Mouse (Mus musculus) urinary bladder, postnatal 36 days (tissue): ENCODE measurements at regions not wholly inside any gene's neighbourhood (a gene's known extent, or its start where the extent isn't known, plus 50 kb on each side); places are given as distances from the start of the nearest gene placed in this dataset.
"Not testable (repeated sequence)": the region's sequence is repeated elsewhere in the genome, so short reads cannot be mapped to it uniquely, and the experiment has no call there.

ENCODE experiments used
- DNase-seq, 2 experiments: peaks; one replicate each; pipeline ENCODE4 v3.0.0; 2022; ENCODE audit warnings: low spot score in 2 of 2, mixed read lengths in 1 of 2

DNA sequence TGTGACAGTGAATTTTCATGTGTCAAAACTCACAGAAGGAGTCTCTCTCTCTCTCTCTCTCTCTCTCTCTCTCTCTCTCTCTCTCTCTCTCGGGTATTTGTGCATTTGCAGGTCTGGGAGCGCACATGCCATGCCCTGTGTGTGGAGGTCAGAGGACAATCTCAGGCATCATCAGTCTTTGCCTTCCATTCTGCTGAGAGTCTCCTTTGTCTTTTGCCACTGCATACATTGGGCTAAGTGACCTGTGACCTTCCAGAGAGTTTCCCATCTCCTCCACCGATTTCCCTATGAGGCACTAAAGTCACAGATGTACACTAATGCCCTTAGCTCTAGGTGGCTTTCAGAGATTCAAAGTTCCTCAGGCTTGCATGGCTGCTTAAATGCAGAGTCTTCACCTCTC is 391.7 kb downstream of the Tcerg1l start:
- no peak for DNase-seq

DNA sequence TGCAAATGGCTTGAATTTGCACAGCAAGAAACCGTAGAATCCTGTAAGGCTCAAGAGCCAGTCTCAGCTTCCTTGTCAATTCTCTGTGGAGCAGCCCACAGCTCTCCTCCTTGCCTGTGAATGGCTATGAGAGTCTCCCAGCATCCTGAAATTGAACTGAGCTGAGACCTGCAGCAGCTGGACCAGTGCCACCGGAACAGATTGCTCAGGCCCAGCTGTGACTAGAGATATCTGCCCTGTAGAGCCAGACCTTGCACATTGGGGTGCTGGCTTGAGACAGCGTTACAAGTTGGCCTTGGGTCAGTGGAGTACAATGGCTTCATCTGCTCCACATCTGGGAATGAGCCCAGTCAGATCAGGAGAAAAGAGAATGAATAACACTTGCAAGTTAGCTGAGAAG is 390.6 kb downstream of the Tcerg1l start:
- no peak for DNase-seq

DNA sequence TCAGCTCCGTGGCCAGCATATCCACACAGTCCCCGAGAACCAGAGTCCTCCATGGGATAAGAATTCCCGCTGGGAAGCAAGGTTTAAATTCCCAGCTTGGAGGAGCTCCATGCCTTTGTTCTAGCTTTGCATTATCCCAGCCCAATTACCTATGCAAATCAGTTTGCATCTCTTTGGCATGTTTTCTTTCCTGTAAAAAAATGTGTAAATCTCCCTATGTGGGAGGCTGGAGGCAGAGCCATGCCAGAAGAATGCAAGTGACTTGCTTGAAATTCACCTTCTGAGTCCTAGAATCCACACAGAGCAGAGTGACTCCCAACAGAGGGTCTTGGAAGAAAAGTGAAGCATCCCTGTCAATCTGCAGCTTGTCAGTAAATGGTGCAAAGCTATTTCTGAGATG is 388.9 kb downstream of the Tcerg1l start:
- no peak for DNase-seq

DNA sequence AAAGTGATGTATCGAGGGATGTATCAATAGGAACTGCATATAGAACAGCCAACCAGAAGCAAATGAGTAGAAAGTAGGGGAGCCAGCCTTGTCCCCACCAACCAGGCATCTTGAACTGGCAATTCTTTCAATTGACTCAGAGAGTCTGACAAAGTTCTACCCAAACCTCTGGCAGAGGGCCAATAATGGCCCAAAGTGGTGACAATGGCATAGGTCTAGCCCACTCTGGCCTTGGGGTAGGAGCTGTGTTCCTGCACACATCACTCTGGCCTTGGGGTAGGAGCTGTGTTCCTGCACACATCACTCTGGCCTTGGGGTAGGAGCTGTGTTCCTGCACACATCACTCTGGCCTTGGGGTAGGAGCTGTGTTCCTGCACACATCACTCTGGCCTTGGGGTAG is 373.5 kb downstream of the Tcerg1l start:
- DNase-seq: not testable (repeated sequence)

DNA sequence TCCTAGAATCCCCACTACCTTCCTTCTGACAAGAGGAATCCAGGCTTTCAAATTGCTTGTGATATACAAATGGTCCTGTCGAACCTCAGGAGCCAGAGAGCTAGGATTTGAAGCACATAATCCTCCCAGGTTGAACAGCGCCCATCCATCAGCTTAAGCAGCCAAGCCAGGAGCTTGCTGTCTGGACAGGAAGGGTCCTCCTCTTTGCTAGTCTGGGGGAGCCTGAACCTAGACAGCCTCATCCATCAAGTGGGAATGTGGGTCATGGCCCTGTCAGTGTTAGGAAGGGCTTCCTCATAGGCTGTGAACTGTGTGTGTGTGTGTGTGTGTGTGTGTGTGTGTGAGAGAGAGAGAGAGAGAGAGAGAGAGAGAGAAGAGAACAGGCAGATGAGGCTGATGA is 345.8 kb downstream of the Tcerg1l start:
- DNase-seq: no peak

DNA sequence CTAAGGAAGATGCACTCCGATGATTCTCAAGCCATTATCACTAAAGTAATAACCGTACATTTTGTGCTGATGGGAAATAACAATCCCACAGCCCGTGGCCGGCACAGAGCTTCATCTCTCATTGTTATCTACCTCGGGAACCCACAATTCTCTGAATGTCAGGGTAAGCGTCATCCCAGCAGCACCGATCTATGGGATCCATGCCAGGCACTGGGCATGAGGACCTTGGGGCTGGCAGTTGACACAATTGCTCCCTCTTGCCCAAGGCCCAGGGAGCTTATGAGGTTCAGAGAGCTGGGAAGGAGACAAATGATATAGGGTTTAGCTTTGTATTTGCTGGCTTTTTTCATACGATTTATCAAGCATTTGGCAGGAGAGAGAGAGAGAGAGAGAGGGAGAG is 342.8 kb downstream of the Tcerg1l start:
- no peak for DNase-seq

DNA sequence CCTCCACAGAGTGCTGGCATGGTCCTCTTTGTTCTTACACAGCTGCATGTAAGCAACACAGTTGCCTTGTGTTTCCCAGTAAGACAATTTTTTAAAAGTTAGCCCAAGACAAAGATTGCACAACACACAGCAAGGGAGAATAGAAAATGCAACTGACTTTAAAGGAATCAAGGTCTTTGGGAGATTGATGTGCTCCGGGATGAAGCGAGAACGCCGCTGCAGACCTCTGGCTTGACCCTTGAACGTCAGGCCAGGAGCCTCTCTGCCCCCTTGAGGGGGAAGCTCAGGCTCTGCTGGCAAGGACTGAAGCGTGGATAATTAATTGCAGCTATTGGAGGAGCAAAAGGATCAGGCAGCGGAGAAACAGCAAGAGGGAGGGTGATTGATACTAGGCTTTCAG is 336.4 kb downstream of the Tcerg1l start:
- DNase-seq: no peak

DNA sequence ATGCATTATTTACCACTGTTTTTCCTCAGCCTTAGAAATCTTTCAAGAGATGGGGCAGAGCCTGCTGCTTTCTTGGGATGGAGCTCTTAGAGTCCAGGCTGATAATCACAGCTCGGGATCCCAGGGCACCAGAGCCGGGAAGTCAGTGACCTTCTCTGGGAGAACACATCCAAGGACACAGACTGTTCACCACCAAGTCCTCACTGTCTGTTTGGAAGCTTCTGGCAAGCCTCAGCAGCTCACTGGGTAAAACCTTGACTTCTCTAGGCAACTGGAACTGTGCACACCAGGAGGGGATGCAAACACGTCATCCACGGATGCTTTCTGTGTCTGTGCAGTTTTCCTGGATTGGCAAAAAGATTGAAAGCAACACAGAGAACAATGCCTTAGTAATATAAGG is 330.6 kb downstream of the Tcerg1l start:
- no peak for DNase-seq

DNA sequence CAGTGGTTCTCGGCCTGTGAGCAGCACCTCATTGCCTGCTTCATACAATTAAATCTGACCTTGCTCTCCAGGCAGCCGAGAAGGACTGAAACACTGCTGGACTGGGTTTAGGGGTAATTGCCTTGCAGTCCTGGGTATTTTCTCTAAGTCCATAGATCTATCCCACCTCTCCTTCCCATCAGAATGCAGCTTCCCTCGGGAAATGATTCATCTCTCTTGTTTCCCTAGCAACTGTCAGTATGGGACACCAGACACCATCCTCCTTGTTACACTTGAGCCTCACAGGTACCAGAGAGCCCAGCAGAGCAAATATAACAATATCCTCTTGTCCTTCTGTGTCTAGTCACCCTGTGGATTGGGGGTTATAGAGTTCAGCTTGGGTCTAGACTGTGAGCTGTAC is 322.3 kb downstream of the Tcerg1l start:
- DNase-seq: no peak

DNA sequence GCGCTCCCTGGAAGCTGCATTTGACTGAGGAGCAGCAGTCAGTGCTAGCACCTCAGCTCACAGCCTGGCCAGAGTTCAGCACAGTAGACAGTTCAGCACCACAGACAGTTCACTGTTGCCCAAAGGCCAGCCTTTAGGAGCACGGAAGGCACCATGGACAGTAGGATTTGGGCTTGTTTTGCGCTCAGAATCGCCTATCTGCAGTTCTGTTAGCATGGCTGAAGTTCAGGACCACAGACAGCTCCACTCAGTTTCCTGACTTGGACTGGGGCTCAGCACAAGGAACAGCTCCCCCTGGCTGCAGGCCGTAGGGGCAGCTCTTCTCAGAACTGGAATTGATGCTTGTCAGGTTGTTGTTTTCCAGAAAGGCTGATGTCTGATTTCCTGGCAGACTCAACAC is 313.6 kb downstream of the Tcerg1l start:
- DNase-seq: peak; percentile 64 to 81

DNA sequence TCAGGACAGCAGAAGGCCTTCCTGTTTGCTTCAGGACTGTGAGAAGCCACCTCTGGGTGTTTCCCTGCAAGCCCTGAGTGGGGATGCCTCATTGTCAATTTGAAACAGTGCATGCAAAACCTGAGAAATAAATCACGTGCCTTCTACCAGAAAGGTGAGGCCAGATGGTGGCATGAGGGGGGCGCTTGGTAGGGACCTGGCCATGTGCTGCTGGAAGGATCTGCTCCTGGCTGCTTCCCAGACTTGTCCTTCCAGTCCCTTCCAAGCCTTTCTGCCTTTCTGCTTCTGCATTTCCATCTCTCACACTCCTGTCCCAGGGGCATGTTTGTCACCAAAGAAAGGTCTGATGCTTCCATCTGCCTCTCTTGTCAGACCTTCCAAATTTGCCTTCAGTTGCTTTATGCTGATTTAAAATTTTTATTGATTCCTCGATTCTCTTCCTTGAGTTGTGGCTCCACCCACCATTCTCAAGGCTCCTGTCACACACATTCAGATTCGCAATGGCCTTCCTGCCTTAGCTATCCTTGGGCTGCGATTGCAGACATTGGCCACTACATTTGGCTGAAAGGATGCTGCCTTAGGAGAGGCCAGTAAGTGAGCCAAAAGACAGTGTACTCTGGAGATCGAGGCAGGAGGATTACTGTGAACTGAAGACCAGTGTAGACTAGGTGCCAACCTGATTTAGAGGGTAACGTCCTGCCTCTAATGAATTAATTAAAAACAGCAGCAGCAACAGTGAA is 289.9 kb downstream of the Tcerg1l start:
- no peak for DNase-seq

DNA sequence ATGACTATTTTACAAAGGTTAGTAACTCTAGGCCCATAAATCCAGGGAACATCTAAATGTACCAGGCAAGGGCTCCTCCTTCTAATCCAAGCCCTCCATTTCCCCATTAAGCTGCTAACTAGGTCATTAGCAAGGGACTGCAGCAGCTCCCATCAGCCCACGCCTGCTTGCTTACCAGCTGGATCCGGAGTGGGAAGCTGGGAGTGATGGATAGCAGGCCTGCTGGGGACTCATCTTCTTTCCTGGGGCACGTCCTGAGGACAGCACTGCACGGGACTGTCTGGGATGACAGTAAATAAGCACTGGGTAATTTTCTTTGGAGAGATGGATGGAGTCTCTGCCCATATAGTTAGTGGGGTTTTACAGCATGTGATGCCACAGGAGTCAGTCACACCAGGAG is 276.0 kb downstream of the Tcerg1l start:
- DNase-seq: no peak

DNA sequence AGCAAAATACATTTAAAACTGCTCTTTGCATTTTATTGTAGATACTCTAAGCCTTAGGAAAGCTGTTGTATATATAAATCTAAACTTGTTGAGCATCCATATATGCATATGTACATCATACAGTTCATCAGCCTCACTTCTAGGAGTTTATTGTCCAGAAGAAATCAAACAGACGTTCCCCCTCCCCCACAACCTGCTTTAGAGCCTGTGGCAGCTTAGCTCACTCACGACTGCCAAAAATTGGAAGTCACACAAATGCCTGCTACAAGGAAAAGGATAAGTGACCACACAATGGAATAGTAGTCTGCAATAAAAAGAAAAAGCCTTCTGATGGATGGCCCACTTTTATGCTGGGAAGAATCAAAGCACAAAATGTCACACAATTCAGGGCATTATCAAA is 267.8 kb downstream of the Tcerg1l start:
- no peak for DNase-seq

DNA sequence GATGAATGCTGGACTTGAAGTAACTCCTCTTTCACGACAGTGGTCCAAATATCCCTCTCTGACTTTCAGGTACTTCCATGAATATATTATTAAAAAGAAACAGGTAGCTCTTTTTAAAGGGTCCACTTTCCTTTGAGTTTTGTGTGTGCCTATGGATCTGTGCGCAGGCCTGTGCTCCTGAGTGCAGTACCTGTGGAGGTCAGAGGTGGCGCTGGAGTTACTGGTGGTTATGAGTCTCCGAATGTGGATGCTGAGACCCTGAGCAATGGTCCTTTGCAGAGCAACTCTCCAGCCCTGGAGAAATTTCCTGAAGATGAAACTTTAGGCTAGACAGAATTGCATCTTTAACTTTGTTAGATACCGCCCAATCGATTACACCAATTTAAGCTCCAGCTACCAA is 264.1 kb downstream of the Tcerg1l start:
- no peak for DNase-seq

DNA sequence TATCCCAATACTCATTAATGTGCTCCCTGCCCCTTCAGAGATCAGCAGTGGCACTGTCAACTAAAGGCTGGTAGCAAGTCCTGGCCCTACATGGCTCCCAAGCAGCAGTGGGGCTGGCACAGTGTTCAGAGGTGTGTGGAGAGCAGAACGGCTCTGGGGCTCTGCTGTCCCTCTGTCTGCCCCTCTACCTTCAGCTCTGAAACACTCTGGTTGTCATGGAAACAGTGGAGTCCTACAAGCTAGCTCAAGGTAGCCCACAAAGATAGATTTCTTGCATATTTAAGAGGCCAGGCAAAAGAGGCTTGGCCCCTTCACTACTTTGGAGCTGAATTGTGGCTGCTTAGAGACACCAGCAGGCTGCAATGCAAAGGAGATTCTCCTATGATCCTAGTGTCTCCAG is 259.6 kb downstream of the Tcerg1l start:
- DNase-seq: no peak

DNA sequence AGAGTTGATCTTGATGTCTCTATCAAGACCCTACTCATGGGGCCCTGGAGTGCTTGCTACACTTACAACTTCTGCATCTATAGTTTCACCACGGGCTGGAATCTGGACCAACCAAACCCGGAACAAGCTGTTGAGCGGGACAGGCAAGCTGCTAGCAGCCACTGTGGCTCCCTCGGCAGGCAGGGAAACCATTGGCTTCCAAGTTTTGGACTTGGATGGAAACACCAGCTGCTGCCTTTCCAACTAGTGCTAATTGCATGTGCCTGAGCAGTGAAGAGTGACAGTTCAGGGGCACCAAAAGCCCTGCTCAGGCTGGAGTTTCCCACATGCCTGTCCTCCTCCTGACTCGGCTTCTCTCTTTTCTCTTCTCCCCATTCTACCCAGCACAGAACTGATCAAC is 257.8 kb downstream of the Tcerg1l start:
- no peak for DNase-seq

DNA sequence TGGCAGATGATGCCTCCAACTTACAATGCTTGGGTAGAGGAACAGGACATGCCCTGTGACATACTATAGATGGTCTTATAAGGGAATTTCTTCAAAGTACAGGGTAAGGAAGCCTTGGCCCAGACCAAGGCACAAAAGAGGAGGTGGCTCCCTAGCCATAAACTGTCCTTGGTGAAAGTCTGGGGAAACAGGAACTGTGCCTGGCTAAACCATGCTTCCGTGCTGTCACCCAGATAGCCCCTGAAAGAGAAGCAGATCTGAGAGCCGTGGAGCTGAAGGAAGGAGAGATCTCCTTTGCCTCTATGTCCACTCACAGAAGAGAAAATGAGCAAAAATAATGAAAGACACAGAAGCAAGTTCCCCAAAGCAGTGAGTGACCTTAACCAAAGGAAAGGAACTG is 248.0 kb downstream of the Tcerg1l start:
- no peak for DNase-seq

DNA sequence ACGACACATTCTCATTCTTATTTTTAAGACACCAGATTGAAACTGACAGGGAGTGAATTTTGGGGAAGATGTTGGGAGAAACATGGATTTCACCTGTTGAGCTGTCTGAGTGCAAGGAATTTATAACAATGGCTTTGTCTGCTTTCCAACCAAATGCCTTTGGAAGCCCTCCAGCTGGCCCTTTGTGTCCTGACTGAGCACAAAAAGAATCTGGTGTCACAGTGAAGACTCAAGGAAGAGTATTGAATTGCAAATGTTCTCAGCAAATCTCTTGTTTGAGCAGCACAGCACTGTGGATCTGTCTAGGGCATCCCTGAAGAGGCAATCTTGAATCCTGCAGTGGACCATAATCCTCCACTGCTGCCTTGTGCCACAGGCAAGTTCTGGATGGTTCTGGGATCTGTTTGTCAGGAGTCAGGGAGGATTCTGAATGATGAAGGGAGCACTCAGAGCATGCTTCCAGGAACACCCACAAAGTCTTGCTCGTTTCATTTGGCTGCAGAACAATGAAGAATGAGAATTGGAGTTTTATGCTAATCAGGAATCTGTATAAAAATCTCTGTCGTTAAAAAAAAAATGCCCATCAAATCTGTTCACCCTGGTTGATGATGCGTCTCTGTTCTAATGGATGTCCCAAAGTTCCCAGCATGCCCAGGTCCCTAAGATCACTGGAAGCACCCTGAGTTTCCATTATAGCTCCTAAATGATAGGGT is 243.9 kb downstream of the Tcerg1l start:
- DNase-seq: no peak
